Mouse (Mus musculus): ENCODE measurements around the gene Vwce. TPM values are rescaled to one million over a fixed set of nuclear protein-coding genes. Genes with fewer than 3 reads are reported as not detected.

Gene Vwce
- polyA plus RNA-seq, 1 experiment, result 0.21 TPM

DNA sequence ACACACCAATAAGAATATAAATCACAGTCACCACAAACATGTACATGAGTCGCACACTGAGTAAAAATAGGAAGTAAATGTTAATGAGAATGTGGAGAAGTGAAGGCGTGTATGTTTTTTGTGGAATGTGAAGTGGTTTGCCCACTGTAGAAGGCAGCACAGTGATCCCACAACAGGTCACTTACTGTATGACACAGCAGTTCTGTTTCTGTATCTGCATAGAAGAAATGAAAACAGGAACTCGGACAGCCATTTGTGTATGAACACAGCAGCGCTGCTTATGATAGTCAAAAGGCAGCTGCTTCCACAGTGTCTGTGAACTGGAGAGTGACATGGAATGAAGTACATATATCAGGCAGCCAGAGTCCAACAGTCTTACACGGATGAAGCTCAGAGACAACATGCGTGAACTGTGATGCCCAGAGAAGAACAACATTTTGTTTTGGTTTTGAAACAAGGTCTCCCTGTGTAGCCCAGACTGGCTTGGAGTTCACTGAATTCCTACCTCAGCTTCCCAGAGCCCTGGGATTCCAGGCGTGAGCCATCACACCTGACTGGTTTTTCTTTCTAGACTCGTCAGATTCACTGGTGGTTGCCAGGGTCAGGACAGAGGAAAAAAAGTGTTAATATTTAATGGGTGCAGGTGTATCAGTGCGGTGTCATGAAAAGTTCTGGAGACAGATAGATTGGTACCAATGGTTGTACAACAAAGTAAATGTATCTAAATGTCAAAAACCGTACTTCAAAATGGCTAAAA lies 60.1 kb downstream of the Vwce start:
- Histone ChIP-seq H3K4me3 (ENCODE audit: extremely low read depth, insufficient read depth, insufficient read length) (no peak overlapping the region), H3K36me3 (ENCODE audit: control insufficient read depth, insufficient read depth, low read length) (no peaks in the 10 kb centered on the region), H3K4me1 (ENCODE audit: control insufficient read depth, insufficient read depth, insufficient read length) (peaks cover 26% of the 10 kb centered on the region; the same call in 1 of the 2 replicates), H3K27me3 (ENCODE audit: control insufficient read depth, insufficient read depth, low read length) (no peaks in the 10 kb centered on the region), H3K27ac (ENCODE audit: insufficient read depth, low read length) (peak overlapping the region; percentile 45)
- 45% methylated on average over 10 of the region's 10 CpGs for WGBS
- no peak for TF ChIP-seq POLR2A (IDR thresholded peaks at IDR 0.05; ENCODE audit: low read depth, low read length)
- TF ChIP-seq CTCF (IDR thresholded peaks at IDR 0.05; ENCODE audit: extremely low read depth, insufficient read depth, insufficient read length, insufficient replicate concordance), result no peak
- DNase-seq (ENCODE audit: low read depth in 1 of 2, low spot score in 2 of 2), result no peak

DNA sequence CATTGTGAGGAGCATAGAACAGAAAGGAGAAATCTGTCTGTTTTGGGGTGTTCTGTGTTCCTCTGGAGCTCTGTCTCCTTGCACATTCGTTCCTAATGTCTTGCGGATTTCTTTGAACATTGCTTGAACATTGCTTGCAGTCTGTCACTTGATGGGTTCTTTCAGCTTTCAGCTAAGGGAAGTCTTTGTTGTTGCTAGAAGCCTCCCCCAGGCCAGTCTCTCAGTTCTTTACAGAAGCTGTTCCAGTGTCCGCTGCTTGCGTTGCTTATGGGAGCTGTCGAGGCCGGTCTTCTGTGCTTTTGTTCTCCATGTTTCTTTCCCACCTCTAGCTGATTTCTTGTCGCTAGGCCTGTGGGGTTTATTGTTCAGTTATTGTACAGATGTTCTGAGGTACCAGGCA lies 61.8 kb downstream of the Vwce start:
- WGBS, result 75% methylated on average over 7 of the region's 7 CpGs
- H3K4me1 ChIP-seq (ENCODE audit: control insufficient read depth, insufficient read depth, insufficient read length), result peaks cover 32% of the 10 kb centered on the region; the same call in 1 of the 2 replicates

DNA sequence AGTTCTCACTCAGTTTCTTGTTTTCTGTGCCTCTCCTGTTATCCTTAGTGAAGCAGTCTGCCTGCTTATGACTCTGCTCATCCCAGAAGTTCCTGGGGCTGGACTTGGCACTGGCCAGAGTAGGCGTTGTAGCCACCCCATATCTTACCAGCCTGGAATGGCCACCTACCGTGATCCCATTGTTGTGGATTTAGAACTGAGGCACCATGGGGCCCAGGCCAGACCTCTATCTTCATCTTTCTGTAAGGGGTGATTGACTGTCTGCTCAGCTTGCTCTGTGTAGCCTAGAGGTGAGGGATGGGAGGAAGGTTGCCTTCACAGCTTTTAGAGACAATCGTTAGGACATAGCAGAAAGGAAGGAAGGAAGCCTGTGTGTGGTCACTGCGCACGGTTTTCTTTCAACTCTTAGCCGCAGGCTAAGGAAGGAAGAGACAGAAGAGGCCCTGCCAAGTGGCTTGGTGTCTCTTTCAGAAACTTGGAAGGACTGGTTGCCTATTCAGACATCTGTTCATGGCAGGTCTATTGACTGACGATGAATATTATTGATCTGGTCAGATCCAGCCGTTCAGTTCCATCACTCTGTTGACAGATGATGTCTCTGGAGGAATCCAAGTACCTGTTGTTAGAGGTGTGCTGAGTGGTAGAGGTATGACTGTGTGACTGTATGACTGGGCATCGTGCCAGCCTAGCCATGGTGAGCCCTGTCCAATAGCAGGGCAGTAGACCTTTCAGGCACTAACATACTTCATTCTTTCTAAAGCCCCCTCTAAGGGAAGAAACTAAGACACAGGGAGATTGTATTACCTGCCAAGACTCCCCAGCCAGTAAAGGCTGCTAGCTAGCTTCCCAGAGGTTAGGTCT lies 64.3 kb downstream of the Vwce start:
- DNase-seq (ENCODE audit: low read depth in 1 of 2, low spot score in 2 of 2), result no peak
- 19% methylated on average over 9 of the region's 9 CpGs for WGBS
- Histone ChIP-seq H3K4me3 (ENCODE audit: extremely low read depth, insufficient read depth, insufficient read length) (no peak overlapping the region), H3K36me3 (ENCODE audit: control insufficient read depth, insufficient read depth, low read length) (no peaks in the 10 kb centered on the region), H3K27me3 (ENCODE audit: control insufficient read depth, insufficient read depth, low read length) (no peaks in the 10 kb centered on the region), H3K27ac (ENCODE audit: insufficient read depth, low read length) (peak overlapping the region; percentile 16), H3K4me1 (ENCODE audit: control insufficient read depth, insufficient read depth, insufficient read length) (peaks cover 36% of the 10 kb centered on the region; the same call in 1 of the 2 replicates)
- TF ChIP-seq CTCF (IDR thresholded peaks at IDR 0.05; ENCODE audit: extremely low read depth, insufficient read depth, insufficient read length, insufficient replicate concordance) (no peak), POLR2A (IDR thresholded peaks at IDR 0.05; ENCODE audit: low read depth, low read length) (no peak)

More for the DNA sequence above, 61.8 kb downstream of the Vwce start:
- Histone ChIP-seq H3K4me3 (ENCODE audit: extremely low read depth, insufficient read depth, insufficient read length) (no peak overlapping the region), H3K27ac (ENCODE audit: insufficient read depth, low read length) (0 out of 2 replicates have a peak overlapping the region, but pooled peaks have one; percentile 8), H3K36me3 (ENCODE audit: control insufficient read depth, insufficient read depth, low read length) (no peaks in the 10 kb centered on the region), H3K27me3 (ENCODE audit: control insufficient read depth, insufficient read depth, low read length) (no peaks in the 10 kb centered on the region)
- TF ChIP-seq POLR2A (IDR thresholded peaks at IDR 0.05; ENCODE audit: low read depth, low read length) (no peak), CTCF (IDR thresholded peaks at IDR 0.05; ENCODE audit: extremely low read depth, insufficient read depth, insufficient read length, insufficient replicate concordance) (no peak)
- no peak for DNase-seq (ENCODE audit: low read depth in 1 of 2, low spot score in 2 of 2)

DNA sequence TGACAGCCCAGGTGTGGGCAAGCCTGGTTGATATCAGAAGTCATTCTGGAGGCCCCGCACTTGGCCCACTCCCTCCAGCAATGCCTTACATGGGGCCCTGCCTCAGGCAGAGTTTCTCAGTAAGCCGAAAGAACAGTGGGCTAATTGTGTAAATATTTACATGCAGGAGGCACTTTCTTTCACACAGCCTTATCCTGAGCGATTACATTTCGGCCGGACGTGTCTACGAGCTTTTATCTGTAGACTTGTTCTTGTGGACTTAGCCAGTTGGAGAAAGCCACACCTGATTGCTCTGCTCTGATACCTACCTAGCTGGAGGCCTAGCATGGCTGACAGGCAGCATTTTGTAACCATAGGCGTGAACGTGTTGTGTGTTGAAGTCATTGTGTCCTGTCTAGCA lies 65.8 kb downstream of the Vwce start:
- DNase-seq (ENCODE audit: low read depth in 1 of 2, low spot score in 2 of 2), result no peak
- TF ChIP-seq CTCF (IDR thresholded peaks at IDR 0.05; ENCODE audit: extremely low read depth, insufficient read depth, insufficient read length, insufficient replicate concordance), result no peak
- TF ChIP-seq POLR2A (IDR thresholded peaks at IDR 0.05; ENCODE audit: low read depth, low read length), result no peak
- no peaks in the 10 kb centered on the region for H3K27me3 ChIP-seq (ENCODE audit: control insufficient read depth, insufficient read depth, low read length)
- 83% methylated on average over 9 of the region's 9 CpGs for WGBS
- H3K36me3 ChIP-seq (ENCODE audit: control insufficient read depth, insufficient read depth, low read length), result no peaks in the 10 kb centered on the region
- no peak overlapping the region for H3K4me3 ChIP-seq (ENCODE audit: extremely low read depth, insufficient read depth, insufficient read length)
- H3K4me1 ChIP-seq (ENCODE audit: control insufficient read depth, insufficient read depth, insufficient read length), result peaks cover 31% of the 10 kb centered on the region; the same call in 1 of the 2 replicates
- no peak overlapping the region for H3K27ac ChIP-seq (ENCODE audit: insufficient read depth, low read length)

DNA sequence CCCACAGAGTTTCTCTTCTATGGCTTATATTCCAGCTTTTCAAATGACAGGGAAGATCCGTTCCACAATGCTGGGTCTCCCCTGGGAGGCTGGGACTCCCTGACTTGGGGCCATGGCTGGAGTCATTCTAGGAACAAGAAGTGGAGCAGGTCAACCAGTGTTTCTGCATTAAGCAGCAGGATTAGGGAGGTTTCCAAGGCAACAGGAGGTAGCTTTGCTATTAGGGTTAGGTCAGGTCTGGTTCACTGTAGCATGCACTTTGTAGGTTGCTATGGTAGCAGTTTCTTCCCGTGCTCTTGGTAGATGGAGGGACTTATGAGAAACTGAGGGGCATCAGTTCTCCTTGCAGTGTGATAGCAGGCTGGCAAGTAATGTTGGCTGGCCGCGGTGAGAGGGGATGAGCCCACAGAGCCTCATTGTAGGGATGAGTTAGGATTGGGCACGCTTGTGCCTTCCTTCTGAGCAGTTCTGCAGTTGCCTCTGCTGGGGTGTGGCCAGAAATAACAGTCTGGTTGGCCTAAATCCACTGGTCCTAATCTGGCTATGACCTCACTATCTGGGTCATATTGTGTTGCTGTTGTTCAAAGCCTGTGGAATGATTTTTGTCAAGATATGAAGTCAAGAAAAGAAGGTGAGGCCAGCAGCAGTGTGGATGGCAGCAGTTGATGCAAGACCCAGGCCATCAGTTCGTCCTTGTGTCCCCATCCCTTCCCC lies 67.2 kb downstream of the Vwce start:
- TF ChIP-seq CTCF (IDR thresholded peaks at IDR 0.05; ENCODE audit: extremely low read depth, insufficient read depth, insufficient read length, insufficient replicate concordance), result no peak
- no peak for TF ChIP-seq POLR2A (IDR thresholded peaks at IDR 0.05; ENCODE audit: low read depth, low read length)
- no peak overlapping the region for H3K27ac ChIP-seq (ENCODE audit: insufficient read depth, low read length)
- WGBS, result 74% methylated on average over 6 of the region's 6 CpGs
- no peaks in the 10 kb centered on the region for H3K36me3 ChIP-seq (ENCODE audit: control insufficient read depth, insufficient read depth, low read length)
- peaks cover 25% of the 10 kb centered on the region; the same call in 1 of the 2 replicates for H3K4me1 ChIP-seq (ENCODE audit: control insufficient read depth, insufficient read depth, insufficient read length)
- H3K4me3 ChIP-seq (ENCODE audit: extremely low read depth, insufficient read depth, insufficient read length), result no peak overlapping the region
- DNase-seq (ENCODE audit: low read depth in 1 of 2, low spot score in 2 of 2), result no peak
- H3K27me3 ChIP-seq (ENCODE audit: control insufficient read depth, insufficient read depth, low read length), result no peaks in the 10 kb centered on the region

DNA sequence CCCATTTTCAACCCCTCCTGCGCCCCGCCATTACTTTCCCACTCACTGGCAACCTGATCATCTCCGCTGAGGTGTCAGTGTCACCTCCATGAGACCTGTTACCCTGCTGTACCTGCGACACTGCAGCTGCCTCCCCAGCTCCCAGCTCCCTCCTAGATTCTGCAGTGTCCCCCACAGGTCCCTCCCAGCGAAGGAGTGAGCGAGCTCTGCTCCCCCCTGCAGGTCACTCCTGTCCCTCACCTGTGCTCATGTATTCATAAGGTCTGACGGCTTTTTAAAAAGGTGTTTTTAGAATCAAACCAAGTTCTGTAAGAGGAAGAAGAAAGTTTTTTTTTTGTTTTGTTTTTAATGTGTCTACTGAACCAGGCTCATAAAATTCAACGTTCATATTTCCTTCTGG lies 68.1 kb downstream of the Vwce start:
- no peak for TF ChIP-seq POLR2A (IDR thresholded peaks at IDR 0.05; ENCODE audit: low read depth, low read length)
- no peak for TF ChIP-seq CTCF (IDR thresholded peaks at IDR 0.05; ENCODE audit: extremely low read depth, insufficient read depth, insufficient read length, insufficient replicate concordance)
- 77% methylated on average over 8 of the region's 8 CpGs for WGBS
- no peak overlapping the region for H3K4me3 ChIP-seq (ENCODE audit: extremely low read depth, insufficient read depth, insufficient read length)
- H3K4me1 ChIP-seq (ENCODE audit: control insufficient read depth, insufficient read depth, insufficient read length), result peaks cover 25% of the 10 kb centered on the region; the same call in 1 of the 2 replicates
- H3K27ac ChIP-seq (ENCODE audit: insufficient read depth, low read length), result no peak overlapping the region
- DNase-seq (ENCODE audit: low read depth in 1 of 2, low spot score in 2 of 2), result no peak
- no peaks in the 10 kb centered on the region for H3K27me3 ChIP-seq (ENCODE audit: control insufficient read depth, insufficient read depth, low read length)
- H3K36me3 ChIP-seq (ENCODE audit: control insufficient read depth, insufficient read depth, low read length), result no peaks in the 10 kb centered on the region

All from spleen, adult 2 months (tissue).